Mouse (Mus musculus) forebrain, embryonic 10.5 days (tissue): ENCODE results near the gene Camk2d. TPM values are rescaled to one million over a fixed set of nuclear protein-coding genes. Genes with fewer than 3 reads are reported as not detected.
A peak's percentile ranks its signal among the peaks of the same experiment; 100 is the strongest.

Experiments
- DNase-seq: peaks from one replicate; pipeline ENCODE4 v3.0.0-alpha.2; 2017; ENCODE audit warnings: low spot score; ENCODE audit errors: extremely low spot score
- H3K27ac ChIP-seq: fragments of 300-500 bp; sonication (generic); 2 replicates; pipeline ENCODE4 v1.5.1; 2016; ENCODE audit warnings: mild to moderate bottlenecking
- H3K27me3 ChIP-seq: fragments of 300-500 bp; sonication (generic); 2 replicates; pipeline ENCODE4 v1.6.1; 2016; ENCODE audit warnings: mild to moderate bottlenecking; ENCODE audit not compliant: poor library complexity, severe bottlenecking
- H3K36me3 ChIP-seq: fragments of 300-500 bp; sonication (generic); replicated peaks from 2 replicates; pipeline ENCODE4 v1.6.1; 2016; ENCODE audit warnings: mild to moderate bottlenecking, moderate library complexity
- H3K4me1 ChIP-seq: fragments of 300-500 bp; sonication (generic); 2 replicates; pipeline ENCODE4 v1.6.1; 2016
- H3K4me3 ChIP-seq: fragments of 300-500 bp; sonication (generic); 2 replicates; pipeline ENCODE4 v1.5.1; 2016; ENCODE audit warnings: mild to moderate bottlenecking, moderate library complexity
- H3K9me3 ChIP-seq: fragments of 300-500 bp; sonication (generic); 2 replicates; pipeline ENCODE4 v1.6.1; 2016; ENCODE audit warnings: mild to moderate bottlenecking, moderate library complexity
- WGBS: fragments of 180-500 bp; shearing (Covaris S2); methylation state at CpG from one replicate; pipeline ENCODE4 v1.1.7; 2016; 5-methylcytosine and 5-hydroxymethylcytosine counted together
- polyA plus RNA-seq: library from polyadenylated mRNA; unstranded; fragments of >200 nt; fragmentation: Nextera tagmentation; extraction: Ambion mirVana; gene quantifications from 2 replicates; pipeline ENCODE4 v1.2.1, GENCODE M21; 2016

Camk2d gene
- polyA plus RNA-seq: 10.3 and 10.7 TPM in 2 replicates

DNA sequence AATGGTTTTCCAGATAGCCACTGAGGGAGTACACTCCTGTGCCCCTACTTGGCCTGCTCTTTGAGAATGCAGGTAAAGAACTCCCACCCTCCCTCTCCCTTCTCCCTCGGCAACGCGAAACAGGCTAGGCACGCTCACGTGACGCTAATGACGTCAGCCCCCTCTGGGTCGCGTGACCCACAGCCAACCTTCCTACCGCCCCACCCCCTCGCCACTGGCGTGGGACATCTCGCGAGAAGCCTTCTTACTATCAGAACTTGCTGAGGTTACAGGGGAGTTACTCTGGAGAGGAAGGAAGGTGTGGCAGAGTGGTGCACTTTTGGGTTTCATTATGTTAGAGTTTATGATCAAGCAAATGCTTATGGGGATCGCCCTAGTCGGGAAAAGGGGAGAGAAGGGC is at the start of gene Camk2d:
Gene Camk2d (plus strand): TSS at position 217 of the 400 bp plus-strand sequence.
- Histone ChIP-seq H3K4me3 (peak within 1 kb of the TSS; percentile 74), H3K36me3 (no peaks in the 10 kb centered on the region), H3K9me3 (no peaks in the 10 kb centered on the region), H3K27me3 (no peaks in the 10 kb centered on the region), H3K27ac (peak within 1 kb of the TSS; percentile 94), H3K4me1 (peaks cover 40% of the 10 kb centered on the region)
- WGBS: under 1% methylated on average over 16 of the region's 16 CpGs
- DNase-seq: peak; percentile 96

GRCm38 (mm10) chr3:126547941-126548340 is 48.2 kb upstream of the Camk2d start:
- no peak for DNase-seq
- Histone ChIP-seq H3K9me3 (no peaks in the 10 kb centered on the region), H3K27ac (no peak overlapping the region), H3K4me1 (no peaks in the 10 kb centered on the region), H3K27me3 (no peaks in the 10 kb centered on the region), H3K36me3 (no peaks in the 10 kb centered on the region), H3K4me3 (no peak overlapping the region)

- WGBS: 88% methylated on average over 2 of the region's 2 CpGs
- H3K36me3 ChIP-seq: no peaks in the 10 kb centered on the region
- no peak overlapping the region for H3K4me3 ChIP-seq
- H3K27me3 ChIP-seq: no peaks in the 10 kb centered on the region
- H3K4me1 ChIP-seq: no peaks in the 10 kb centered on the region
- no peak for DNase-seq
- H3K9me3 ChIP-seq: no peaks in the 10 kb centered on the region
- H3K27ac ChIP-seq: no peak overlapping the region
These were observed 32.5 kb upstream of the Camk2d start for GRCm38 (mm10) chr3:126563646-126564045.

- no peak for DNase-seq
- Histone ChIP-seq H3K36me3 (no peaks in the 10 kb centered on the region), H3K27me3 (no peaks in the 10 kb centered on the region), H3K9me3 (no peaks in the 10 kb centered on the region), H3K4me1 (no peaks in the 10 kb centered on the region), H3K27ac (no peak overlapping the region), H3K4me3 (no peak overlapping the region)
- 95% methylated on average over 1 of the region's 1 CpGs for WGBS
These were observed 25.5 kb upstream of the Camk2d start for GRCm38 (mm10) chr3:126570628-126571027.

- Histone ChIP-seq H3K36me3 (no peaks in the 10 kb centered on the region), H3K4me1 (no peaks in the 10 kb centered on the region), H3K27ac (no peak overlapping the region), H3K9me3 (no peaks in the 10 kb centered on the region), H3K4me3 (no peak overlapping the region), H3K27me3 (no peaks in the 10 kb centered on the region)
- DNase-seq: no peak
- 82% methylated on average over 5 of the region's 5 CpGs for WGBS
These were observed 23.2 kb upstream of the Camk2d start for GRCm38 (mm10) chr3:126572915-126573314.

GRCm38 (mm10) chr3:126575927-126576326 is 20.2 kb upstream of the Camk2d start:
- WGBS: 52% methylated on average over 2 of the region's 2 CpGs
- Histone ChIP-seq H3K27ac (no peak overlapping the region), H3K4me1 (no peaks in the 10 kb centered on the region), H3K4me3 (no peak overlapping the region), H3K9me3 (no peaks in the 10 kb centered on the region), H3K27me3 (no peaks in the 10 kb centered on the region), H3K36me3 (no peaks in the 10 kb centered on the region)
- no peak for DNase-seq

DNA sequence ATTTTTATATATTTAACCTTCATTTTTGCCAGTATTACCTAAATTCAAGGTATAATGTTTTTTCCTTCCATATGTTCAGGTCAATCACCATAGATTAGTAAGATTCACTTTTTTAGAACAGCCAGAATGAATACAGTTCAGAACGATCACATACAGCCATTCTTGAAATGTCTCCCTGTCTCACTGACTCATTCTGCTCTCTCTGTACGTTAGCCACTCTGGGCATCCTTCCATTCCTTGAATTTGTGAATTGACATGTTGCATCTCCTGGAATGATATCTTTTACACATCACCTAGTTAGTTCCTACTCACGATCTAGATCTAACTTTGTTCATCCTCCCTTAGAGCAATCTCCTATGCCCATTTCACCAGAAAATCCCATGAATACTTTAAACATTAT is 10.0 kb upstream of the Camk2d start:
- Histone ChIP-seq H3K27me3 (no peaks in the 10 kb centered on the region), H3K9me3 (no peaks in the 10 kb centered on the region), H3K4me3 (no peak overlapping the region), H3K27ac (no peak overlapping the region), H3K4me1 (no peaks in the 10 kb centered on the region), H3K36me3 (no peaks in the 10 kb centered on the region)
- DNase-seq: no peak
- WGBS: 89% methylated on average over 3 of the region's 3 CpGs

GRCm38 (mm10) chr3:126587477-126587876 is 8.6 kb upstream of the Camk2d start:
- H3K27me3 ChIP-seq: no peaks in the 10 kb centered on the region
- WGBS: 93% methylated on average over 3 of the region's 3 CpGs
- no peak overlapping the region for H3K27ac ChIP-seq
- H3K36me3 ChIP-seq: no peaks in the 10 kb centered on the region
- no peaks in the 10 kb centered on the region for H3K4me1 ChIP-seq
- H3K4me3 ChIP-seq: no peak overlapping the region
- no peak for DNase-seq
- no peaks in the 10 kb centered on the region for H3K9me3 ChIP-seq

DNA sequence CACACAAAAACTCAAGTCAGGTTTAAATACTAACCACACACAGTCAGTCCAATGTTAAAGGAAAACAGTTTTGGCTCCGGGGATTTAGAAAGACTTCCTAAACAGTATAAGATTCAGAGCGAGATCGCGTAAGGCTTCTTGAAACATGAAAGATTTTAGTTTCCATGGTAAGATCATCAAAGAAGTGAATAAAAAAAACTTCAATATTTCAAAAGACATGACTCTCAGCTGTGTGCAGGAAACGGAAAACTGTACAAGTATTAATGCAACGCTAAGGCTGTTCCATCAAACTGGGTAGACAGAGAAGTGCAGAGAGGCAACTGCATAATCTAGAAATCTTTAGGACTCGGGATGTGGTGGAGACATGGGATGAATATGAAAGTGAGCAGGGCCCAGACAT is 6.5 kb upstream of the Camk2d start:
- no peak for DNase-seq
- no peaks in the 10 kb centered on the region for H3K4me1 ChIP-seq

GRCm38 (mm10) chr3:126595456-126595855 is 646 bp upstream of the Camk2d start:
- Histone ChIP-seq H3K4me3 (peak overlapping the region; percentile 74; the same call in 1 of the 2 replicates), H3K4me1 (peaks cover 35% of the 10 kb centered on the region), H3K27ac (peak overlapping the region; percentile 94), H3K9me3 (no peaks in the 10 kb centered on the region), H3K36me3 (no peaks in the 10 kb centered on the region), H3K27me3 (no peaks in the 10 kb centered on the region)
- DNase-seq: no peak
- 81% methylated on average over 4 of the region's 4 CpGs for WGBS

More for the DNA sequence above, 6.5 kb upstream of the Camk2d start:
- Histone ChIP-seq H3K27ac (no peak overlapping the region), H3K9me3 (no peaks in the 10 kb centered on the region), H3K27me3 (no peaks in the 10 kb centered on the region), H3K36me3 (no peaks in the 10 kb centered on the region), H3K4me3 (no peak overlapping the region)
- 94% methylated on average over 7 of the region's 7 CpGs for WGBS

- peak; percentile 82 for DNase-seq
- Histone ChIP-seq H3K4me3 (peak overlapping the region; percentile 74), H3K27me3 (no peaks in the 10 kb centered on the region), H3K4me1 (peaks cover 40% of the 10 kb centered on the region), H3K27ac (peak overlapping the region; percentile 94), H3K36me3 (peaks cover 1% of the 10 kb centered on the region; the same call in 1 of the 2 replicates), H3K9me3 (no peaks in the 10 kb centered on the region)
- under 1% methylated on average over 63 of the region's 69 CpGs for WGBS
These were observed 524 bp downstream of the Camk2d start for GRCm38 (mm10) chr3:126596491-126597160.

DNA sequence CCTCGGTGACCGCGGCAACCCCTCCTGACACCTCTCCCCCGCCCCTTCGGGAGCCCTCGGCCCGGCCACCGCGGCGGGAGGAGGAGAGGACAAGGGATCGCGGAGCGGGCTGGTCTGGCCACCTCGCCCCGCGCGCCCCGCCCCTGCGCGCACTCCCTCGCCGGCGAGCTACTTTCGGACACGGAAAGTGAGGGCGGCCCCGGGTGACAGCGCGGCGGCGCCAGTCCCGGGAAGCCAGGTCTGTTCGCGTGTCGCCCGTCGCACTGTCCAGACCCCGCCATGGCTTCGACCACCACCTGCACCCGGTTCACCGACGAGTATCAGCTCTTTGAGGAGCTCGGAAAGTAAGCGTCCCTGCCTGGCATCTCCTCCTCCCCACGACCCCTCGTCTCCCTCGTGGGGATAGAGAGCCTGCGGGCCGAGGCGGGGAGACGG is 1.1 kb downstream of the Camk2d start:
- H3K4me3 ChIP-seq: peak overlapping the region; percentile 74

GRCm38 (mm10) chr3:126597596-126598328 is 1.7 kb downstream of the Camk2d start:
- Histone ChIP-seq H3K4me1 (peaks cover 40% of the 10 kb centered on the region), H3K9me3 (no peaks in the 10 kb centered on the region), H3K27ac (peak overlapping the region; percentile 94), H3K27me3 (no peaks in the 10 kb centered on the region), H3K4me3 (peak overlapping the region; percentile 74), H3K36me3 (peaks cover 4% of the 10 kb centered on the region; the same call in 1 of the 2 replicates)
- WGBS: under 1% methylated on average over 29 of the region's 29 CpGs
- DNase-seq: peak; percentile 37

More for the DNA sequence above, 1.1 kb downstream of the Camk2d start:
- under 1% methylated on average over 51 of the region's 51 CpGs for WGBS
- peaks cover 40% of the 10 kb centered on the region for H3K4me1 ChIP-seq
- H3K27ac ChIP-seq: peak overlapping the region; percentile 94
- peak; percentile 77 for DNase-seq
- H3K27me3 ChIP-seq: no peaks in the 10 kb centered on the region
- peaks cover 4% of the 10 kb centered on the region; the same call in 1 of the 2 replicates for H3K36me3 ChIP-seq
- no peaks in the 10 kb centered on the region for H3K9me3 ChIP-seq
